Mouse (Mus musculus) liver, embryonic 11.5 days (tissue): ENCODE measurements at regions not wholly inside any gene's neighbourhood (a gene's known extent, or its start where the extent isn't known, plus 50 kb on each side); places are given as distances from the start of the nearest gene placed in this dataset.

ENCODE experiments used
- ATAC-seq: fragments of 200-750 bp; cut with Nextera tagmentation; replicated peaks from 2 replicates; pipeline ENCODE4 v1.8.0; 2017; ENCODE audit warnings: moderate number of reproducible peaks, mild to moderate bottlenecking, moderate TSS enrichment, moderate library complexity; ENCODE audit not compliant: low FRiP score
- DNase-seq: peaks from one replicate; pipeline ENCODE4 v3.0.0-alpha.2; 2017; ENCODE audit warnings: low spot score
- H3K27ac ChIP-seq: fragments of 300-500 bp; sonication (generic); 2 replicates; pipeline ENCODE4 v1.5.1; 2014; ENCODE audit warnings: mild to moderate bottlenecking, low read depth, low read length, control low read depth
- H3K27me3 ChIP-seq: fragments of 300-500 bp; sonication (generic); replicated peaks from 2 replicates; pipeline ENCODE4 v1.6.1; 2014; ENCODE audit warnings: low read length, mixed read lengths; ENCODE audit not compliant: control insufficient read depth, insufficient read depth
- H3K36me3 ChIP-seq: fragments of 300-500 bp; sonication (generic); 2 replicates; pipeline ENCODE4 v1.6.1; 2014; ENCODE audit warnings: mild to moderate bottlenecking, low read length, moderate library complexity, mixed read lengths; ENCODE audit not compliant: control insufficient read depth, insufficient read depth
- H3K4me1 ChIP-seq: fragments of 300-500 bp; sonication (generic); replicated peaks from 2 replicates; pipeline ENCODE4 v1.6.1; 2014; ENCODE audit warnings: low read length, mixed read lengths; ENCODE audit not compliant: control insufficient read depth, insufficient read depth
- H3K4me2 ChIP-seq: fragments of 300-500 bp; sonication (generic); 2 replicates; pipeline ENCODE4 v1.6.1; 2014; ENCODE audit warnings: mild to moderate bottlenecking, control low read depth, moderate library complexity
- H3K4me3 ChIP-seq: fragments of 300-500 bp; sonication (generic); 2 replicates; pipeline ENCODE4 v1.5.1; 2014; ENCODE audit warnings: low read depth, low read length, control low read depth
- H3K9ac ChIP-seq: fragments of 300-500 bp; sonication (generic); 2 replicates; pipeline ENCODE4 v1.6.1; 2014; ENCODE audit warnings: low read depth, low read length, control low read depth
- H3K9me3 ChIP-seq: fragments of 300-500 bp; sonication (generic); 2 replicates; pipeline ENCODE4 v1.6.1; 2016; ENCODE audit warnings: low read length, inconsistent platforms, mixed read lengths; ENCODE audit not compliant: control insufficient read depth
- WGBS: fragments of 180-500 bp; shearing (Covaris S2); extraction: QIAGEN DNeasy Blood & Tissue Kit; methylation state at CpG from one replicate; pipeline ENCODE4 v1.1.7; 2014; 5-methylcytosine and 5-hydroxymethylcytosine counted together

DNA sequence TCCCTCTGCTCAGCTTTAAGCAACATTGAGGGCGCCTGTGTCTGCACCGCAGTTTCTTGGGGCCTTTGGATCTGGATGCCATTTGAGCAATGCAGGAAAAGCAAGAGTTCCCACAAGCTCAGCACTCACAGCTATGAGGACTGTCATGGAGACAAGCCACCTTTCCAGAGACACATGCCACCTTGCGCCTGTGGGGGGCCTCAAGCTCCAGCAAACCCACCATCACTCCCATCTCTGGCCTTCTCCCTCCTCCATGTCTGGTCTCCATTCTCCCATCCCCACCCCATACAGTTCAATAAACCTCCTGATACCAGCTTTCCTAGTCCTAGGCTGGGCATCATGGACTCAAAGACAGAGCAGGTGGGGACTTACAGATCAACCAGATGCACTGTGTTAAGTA, 97.8 kb downstream of the Wdr11 start:
- Histone ChIP-seq H3K27me3 (no peaks in the 10 kb centered on the region; the same call in 1 of the 2 replicates), H3K9me3 (no peaks in the 10 kb centered on the region), H3K9ac (no peak overlapping the region), H3K4me3 (no peak overlapping the region), H3K36me3 (no peaks in the 10 kb centered on the region), H3K4me1 (no peaks in the 10 kb centered on the region), H3K27ac (no peak overlapping the region), H3K4me2 (no peak overlapping the region)
- ATAC-seq (no peak), DNase-seq (no peak)
- 97% methylated on average over 3 of the region's 3 CpGs for WGBS

GRCm38 (mm10) chr7:129690868-129691267, 99.2 kb downstream of the Wdr11 start:
- Histone ChIP-seq H3K9ac (no peak overlapping the region), H3K4me1 (no peaks in the 10 kb centered on the region), H3K27ac (no peak overlapping the region), H3K9me3 (no peaks in the 10 kb centered on the region), H3K4me2 (no peak overlapping the region), H3K4me3 (no peak overlapping the region), H3K27me3 (no peaks in the 10 kb centered on the region; the same call in 1 of the 2 replicates), H3K36me3 (no peaks in the 10 kb centered on the region)
- DNase-seq (no peak), ATAC-seq (no peak)
- WGBS = 60% methylated on average over 6 of the region's 6 CpGs

DNA sequence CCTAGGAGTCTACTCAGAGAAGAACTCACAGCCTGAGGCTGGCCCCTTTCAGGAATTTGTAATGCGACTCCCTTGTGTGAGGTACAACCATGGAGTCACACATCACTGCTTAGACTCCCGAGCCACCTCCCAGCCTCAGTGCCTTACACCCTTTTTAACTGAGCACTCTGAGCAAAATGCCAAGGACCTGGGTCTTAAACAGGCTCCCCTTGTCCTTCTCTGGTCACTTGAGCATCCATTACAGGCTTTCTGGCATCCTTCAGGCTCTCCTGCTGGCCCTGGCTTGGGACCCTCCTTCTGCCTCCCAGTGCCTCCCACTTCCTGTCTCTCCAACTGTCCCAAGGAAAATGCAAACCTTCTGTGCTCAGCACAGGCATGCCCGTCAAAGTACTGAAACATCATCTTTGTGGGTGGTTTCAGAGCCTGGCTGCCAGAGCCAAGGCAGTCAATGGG, 100.0 kb downstream of the Wdr11 start:
- no peaks in the 10 kb centered on the region for H3K9me3 ChIP-seq
- H3K4me2 ChIP-seq = no peak overlapping the region
- H3K27ac ChIP-seq = no peak overlapping the region
- no peak overlapping the region for H3K9ac ChIP-seq
- no peaks in the 10 kb centered on the region for H3K36me3 ChIP-seq
- no peaks in the 10 kb centered on the region; the same call in 1 of the 2 replicates for H3K27me3 ChIP-seq
- H3K4me3 ChIP-seq = no peak overlapping the region
- H3K4me1 ChIP-seq = no peaks in the 10 kb centered on the region
- ATAC-seq (no peak), DNase-seq (no peak)
- WGBS = 37% methylated on average over 3 of the region's 3 CpGs

GRCm38 (mm10) chr7:129693635-129694034, 102.0 kb downstream of the Wdr11 start:
- no peaks in the 10 kb centered on the region for H3K9me3 ChIP-seq
- H3K9ac ChIP-seq = no peak overlapping the region
- H3K27ac ChIP-seq = no peak overlapping the region
- H3K4me3 ChIP-seq = no peak overlapping the region
- H3K27me3 ChIP-seq = no peaks in the 10 kb centered on the region
- no peaks in the 10 kb centered on the region for H3K4me1 ChIP-seq
- WGBS = 66% methylated on average over 9 of the region's 9 CpGs
- no peak overlapping the region for H3K4me2 ChIP-seq
- ATAC-seq (no peak), DNase-seq (no peak)
- H3K36me3 ChIP-seq = no peaks in the 10 kb centered on the region

- DNase-seq (no peak), ATAC-seq (no peak)
- Histone ChIP-seq H3K4me3 (no peak overlapping the region), H3K27ac (no peak overlapping the region), H3K36me3 (no peaks in the 10 kb centered on the region), H3K9me3 (no peaks in the 10 kb centered on the region), H3K27me3 (no peaks in the 10 kb centered on the region), H3K4me1 (no peaks in the 10 kb centered on the region), H3K9ac (no peak overlapping the region), H3K4me2 (no peak overlapping the region)
These were observed 102.5 kb downstream of the Wdr11 start for GRCm38 (mm10) chr7:129694168-129694567.

DNA sequence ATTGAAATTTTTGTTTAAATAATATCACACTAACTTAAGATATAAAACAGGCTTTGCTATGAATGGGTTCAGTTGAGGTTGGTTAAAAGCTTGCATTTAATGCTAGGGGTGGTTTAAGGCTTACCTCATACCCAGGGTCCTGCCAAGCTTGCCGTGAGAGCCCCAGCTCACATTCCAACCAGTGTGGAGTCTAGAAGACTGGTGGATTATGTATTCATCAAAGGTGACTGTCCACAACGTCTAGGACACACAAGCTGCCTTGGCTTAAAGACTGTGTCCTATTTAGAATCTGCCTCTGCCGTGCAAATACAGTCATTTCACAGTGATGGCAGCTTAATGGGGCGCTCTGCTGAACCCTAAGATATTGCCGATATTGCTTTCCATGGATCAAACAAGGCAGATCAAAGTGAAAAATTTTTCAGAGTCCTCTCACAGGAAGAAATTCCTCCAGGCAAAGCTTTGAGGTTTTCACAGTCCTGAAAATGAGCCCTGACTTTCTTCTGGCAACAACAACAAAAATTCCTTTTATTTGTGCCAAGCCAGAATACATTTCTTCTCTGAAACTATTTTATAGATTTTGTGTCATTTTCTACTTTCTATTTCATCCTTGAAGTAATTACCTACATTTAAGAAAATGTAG, 108.4 kb downstream of the Wdr11 start:
- DNase-seq = no peak
- WGBS = 80% methylated on average over 5 of the region's 5 CpGs

DNA sequence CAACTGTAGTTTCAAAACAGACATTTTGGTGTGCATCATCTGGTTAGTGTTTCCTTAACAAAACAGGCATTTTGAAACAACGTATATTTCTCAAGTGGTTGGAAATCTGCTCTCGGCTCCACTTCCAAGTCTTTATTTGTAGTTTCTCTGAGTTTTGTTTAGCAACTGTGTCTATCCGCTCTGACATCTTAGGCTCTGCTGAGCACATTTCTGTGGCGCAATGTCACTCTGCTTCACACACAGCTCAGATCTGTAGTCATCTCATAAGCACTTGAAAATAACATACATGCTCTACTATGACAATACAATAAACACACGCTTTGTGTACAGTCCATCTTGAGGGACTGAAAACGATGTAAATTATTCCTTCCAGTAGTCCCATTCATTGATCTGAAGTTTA, 135.9 kb downstream of the Wdr11 start:
- DNase-seq (no peak), ATAC-seq (no peak)
- no peaks in the 10 kb centered on the region for H3K36me3 ChIP-seq
- H3K4me1 ChIP-seq = no peaks in the 10 kb centered on the region
- H3K9ac ChIP-seq = no peak overlapping the region
- no peaks in the 10 kb centered on the region for H3K27me3 ChIP-seq
- no peaks in the 10 kb centered on the region for H3K9me3 ChIP-seq
- no peak overlapping the region for H3K4me2 ChIP-seq
- 80% methylated on average over 6 of the region's 6 CpGs for WGBS
- no peak overlapping the region for H3K4me3 ChIP-seq
- H3K27ac ChIP-seq = no peak overlapping the region

More for the DNA sequence above, 108.4 kb downstream of the Wdr11 start:
- Histone ChIP-seq H3K4me1 (no peaks in the 10 kb centered on the region), H3K36me3 (no peaks in the 10 kb centered on the region), H3K9me3 (no peaks in the 10 kb centered on the region), H3K9ac (no peak overlapping the region), H3K4me3 (no peak overlapping the region), H3K4me2 (no peak overlapping the region), H3K27ac (no peak overlapping the region), H3K27me3 (no peaks in the 10 kb centered on the region)
- ATAC-seq = no peak

DNA sequence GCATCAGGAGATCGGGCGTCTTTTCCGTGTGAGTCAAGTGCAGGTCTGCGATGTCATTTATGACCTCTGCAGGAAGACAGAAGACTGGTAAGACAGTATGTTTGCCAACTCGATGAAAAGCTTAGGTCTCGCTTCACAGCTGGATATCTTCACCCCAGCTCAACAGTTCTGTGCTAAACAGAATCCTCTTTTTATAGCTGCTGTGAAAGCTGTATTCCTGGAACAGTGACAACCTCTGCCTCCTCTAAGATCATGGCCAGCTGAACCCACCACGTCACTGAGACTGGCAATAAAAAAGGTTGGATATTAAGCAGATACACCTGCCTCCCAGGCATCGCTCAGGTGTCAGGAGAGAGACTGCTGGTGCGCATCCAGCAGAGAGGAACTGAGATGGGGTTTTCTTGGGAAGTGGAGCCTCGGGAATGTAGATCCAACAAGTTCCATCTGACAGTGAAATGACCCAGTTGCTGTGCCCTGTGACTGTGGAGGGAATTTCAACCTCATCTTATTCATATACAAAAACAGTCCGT, 138.1 kb downstream of the Wdr11 start:
- Histone ChIP-seq H3K4me3 (no peak overlapping the region), H3K9me3 (no peaks in the 10 kb centered on the region), H3K27me3 (no peaks in the 10 kb centered on the region), H3K27ac (no peak overlapping the region), H3K4me2 (no peak overlapping the region), H3K36me3 (no peaks in the 10 kb centered on the region), H3K4me1 (no peaks in the 10 kb centered on the region), H3K9ac (no peak overlapping the region)
- WGBS = 78% methylated on average over 11 of the region's 11 CpGs
- DNase-seq (no peak), ATAC-seq (no peak)

- Histone ChIP-seq H3K9ac (no peak overlapping the region), H3K4me1 (no peaks in the 10 kb centered on the region), H3K36me3 (no peaks in the 10 kb centered on the region), H3K27ac (no peak overlapping the region), H3K4me2 (no peak overlapping the region), H3K9me3 (no peaks in the 10 kb centered on the region), H3K27me3 (no peaks in the 10 kb centered on the region), H3K4me3 (no peak overlapping the region)
- 70% methylated on average over 7 of the region's 7 CpGs for WGBS
- DNase-seq = no peak
- no peak for ATAC-seq
These were observed 139.2 kb downstream of the Wdr11 start for GRCm38 (mm10) chr7:129730785-129731352.
